Mouse (Mus musculus) liver, embryonic 14.5 days (tissue): ENCODE results near the gene Zfp92.

Source experiments
- CTCF ChIP-seq: IDR thresholded peaks from 2 replicates; pipeline ENCODE4 v1.5.1; 2016; ENCODE audit warnings: antibody characterized with exemption, low read depth, control low read depth
- EP300 ChIP-seq: IDR thresholded peaks from 2 replicates; pipeline ENCODE4 v1.6.1; 2016; ENCODE audit warnings: antibody characterized with exemption, low read depth

- TF ChIP-seq CTCF (no peak), EP300 (no peak)
These were observed 54.7 kb downstream of the Zfp92 start for GRCm38 (mm10) chrX:73465483-73466186.
